Mouse (Mus musculus): ENCODE data around the gene H2-K1. TPM values are rescaled to one million over a fixed set of nuclear protein-coding genes. Genes with fewer than 3 reads are reported as not detected.

H2-K1 gene
- total and polyA plus RNA-seq, 3 experiments: 1,734 to 2,472 (median 1,753) TPM

GRCm38 (mm10) chr17:34035517-34035916 is 35.4 kb upstream of the H2-K1 start:
- no peak for DNase-seq (ENCODE audit: extremely low read depth)
- H3K79me2 ChIP-seq (replicated peaks; ENCODE audit: control insufficient read depth, extremely low read depth, insufficient read depth, poor library complexity, severe bottlenecking): peaks cover 22% of the 10 kb centered on the region
- no peak for TF ChIP-seq MXI1 (IDR thresholded peaks at IDR 0.05; ENCODE audit: low read depth, low read length)
- no peak for TF ChIP-seq NRF1 (IDR thresholded peaks at IDR 0.05; ENCODE audit: low read depth, low read length)
- TF ChIP-seq RCOR1 (conservative IDR thresholded peaks at IDR 0.05; ENCODE audit: low read depth, low read length): no peak
- TF ChIP-seq USF1 (IDR thresholded peaks at IDR 0.05; ENCODE audit: low read depth, low read length): no peak
- no peak for TF ChIP-seq USF2 (conservative IDR thresholded peaks at IDR 0.05; ENCODE audit: low read depth, low read length)
- no peak for TF ChIP-seq E2F4 (IDR thresholded peaks at IDR 0.05; ENCODE audit: insufficient replicate concordance, low read depth, low read length)
- TF ChIP-seq POLR2A (IDR thresholded peaks at IDR 0.05; ENCODE audit: low read depth, low read length): no peak
- TF ChIP-seq CTCF (conservative IDR thresholded peaks at IDR 0.05 in 1 of 2, IDR thresholded peaks at IDR 0.05 in 1 of 2; ENCODE audit: low read depth in 2 of 2, low read length in 2 of 2): no peak
- no peak for TF ChIP-seq MYC (IDR thresholded peaks at IDR 0.05; ENCODE audit: low read depth, low read length)
- no peak for TF ChIP-seq SMC3 (IDR thresholded peaks at IDR 0.05; ENCODE audit: low read depth, low read length)
- no peak for TF ChIP-seq JUN (IDR thresholded peaks at IDR 0.05; ENCODE audit: insufficient read depth, low read depth, low read length)
- TF ChIP-seq JUND (conservative IDR thresholded peaks at IDR 0.05; ENCODE audit: low read depth, low read length): no peak
- TF ChIP-seq TBP (conservative IDR thresholded peaks at IDR 0.05; ENCODE audit: low read depth, low read length): no peak
- H3K9ac ChIP-seq (ENCODE audit: insufficient read depth, low read depth): no peak overlapping the region
- no peak overlapping the region for H3K27ac ChIP-seq (ENCODE audit: insufficient read depth, low read depth)
- H3K27me3 ChIP-seq (replicated peaks): no peaks in the 10 kb centered on the region
- H3K36me3 ChIP-seq (replicated peaks in 1 of 2; ENCODE audit: control insufficient read depth in 1 of 2, insufficient read depth in 1 of 2, low read length in 1 of 2): peaks cover 34 to 68% of the 10 kb centered on the region in 2 experiments
- in situ Hi-C loops (cut with MboI; ENCODE audit: low pct_ligation_motif_present, low pct_unique_long_range_greater_than_20kb, low sequenced_read_pairs) (no loop called here), dilution Hi-C loops (cut with MboI; ENCODE audit: extremely low pct_ligation_motif_present, extremely low pct_unique_long_range_greater_than_20kb, low sequenced_read_pairs) (no loop called here)
- H3K4me2 ChIP-seq (ENCODE audit: insufficient read depth, low read depth, poor library complexity, severe bottlenecking): no peak overlapping the region
- H3K4me3 ChIP-seq (replicated peaks in 1 of 3; ENCODE audit: low read depth in 2 of 3, low read length in 2 of 3, poor library complexity in 1 of 3): no peak overlapping the region
- H3K9me3 ChIP-seq (replicated peaks; ENCODE audit: low read length): no peaks in the 10 kb centered on the region
- H3K4me1 ChIP-seq (ENCODE audit: control insufficient read depth in 1 of 2, insufficient read depth in 2 of 2): peaks cover 8 to 26% of the 10 kb centered on the region in 2 experiments

GRCm38 (mm10) chr17:34034064-34034463 is 33.9 kb upstream of the H2-K1 start:
- Histone ChIP-seq H3K79me2 (replicated peaks; ENCODE audit: control insufficient read depth, extremely low read depth, insufficient read depth, poor library complexity, severe bottlenecking) (peaks cover 32% of the 10 kb centered on the region), H3K27me3 (replicated peaks) (no peaks in the 10 kb centered on the region), H3K4me3 (replicated peaks in 1 of 3; ENCODE audit: low read depth in 2 of 3, low read length in 2 of 3, poor library complexity in 1 of 3) (no peak overlapping the region), H3K9me3 (replicated peaks; ENCODE audit: low read length) (no peaks in the 10 kb centered on the region), H3K9ac (ENCODE audit: insufficient read depth, low read depth) (no peak overlapping the region), H3K4me1 (ENCODE audit: control insufficient read depth in 1 of 2, insufficient read depth in 2 of 2) (peaks cover 13 to 33% of the 10 kb centered on the region in 2 experiments), H3K27ac (ENCODE audit: insufficient read depth, low read depth) (no peak overlapping the region), H3K4me2 (ENCODE audit: insufficient read depth, low read depth, poor library complexity, severe bottlenecking) (no peak overlapping the region), H3K36me3 (replicated peaks in 1 of 2; ENCODE audit: control insufficient read depth in 1 of 2, insufficient read depth in 1 of 2, low read length in 1 of 2) (peaks cover 45 to 71% of the 10 kb centered on the region in 2 experiments)
- peak; percentile 87 for DNase-seq (ENCODE audit: extremely low read depth)
- in situ Hi-C loops (cut with MboI; ENCODE audit: low pct_ligation_motif_present, low pct_unique_long_range_greater_than_20kb, low sequenced_read_pairs) (no loop called here), dilution Hi-C loops (cut with MboI; ENCODE audit: extremely low pct_ligation_motif_present, extremely low pct_unique_long_range_greater_than_20kb, low sequenced_read_pairs) (no loop called here)
- TF ChIP-seq POLR2A (IDR thresholded peaks at IDR 0.05; ENCODE audit: low read depth, low read length): no peak
- no peak for TF ChIP-seq EP300 (IDR thresholded peaks at IDR 0.05; ENCODE audit: low read length)
- no peak for TF ChIP-seq POLR2AphosphoS2 (IDR thresholded peaks at IDR 0.05; ENCODE audit: low read depth, low read length)
- TF ChIP-seq JUN (IDR thresholded peaks at IDR 0.05; ENCODE audit: insufficient read depth, low read depth, low read length): no peak
- no peak for TF ChIP-seq MXI1 (IDR thresholded peaks at IDR 0.05; ENCODE audit: low read depth, low read length)
- no peak for TF ChIP-seq UBTF (IDR thresholded peaks at IDR 0.05; ENCODE audit: low read depth, low read length)
- peak; percentile 51 for TF ChIP-seq SMC3 (IDR thresholded peaks at IDR 0.05; ENCODE audit: low read depth, low read length)
- TF ChIP-seq MYC (IDR thresholded peaks at IDR 0.05; ENCODE audit: low read depth, low read length): no peak
- TF ChIP-seq ZC3H11A (IDR thresholded peaks at IDR 0.05; ENCODE audit: low read depth, low read length): no peak
- no peak for TF ChIP-seq TCF12 (IDR thresholded peaks at IDR 0.05; ENCODE audit: low read depth, low read length)
- TF ChIP-seq RAD21 (IDR thresholded peaks at IDR 0.05; ENCODE audit: low read depth, low read length): peak; percentile 36
- no peak for TF ChIP-seq E2F4 (IDR thresholded peaks at IDR 0.05; ENCODE audit: insufficient replicate concordance, low read depth, low read length)
- peak; percentile 59 to 78 for TF ChIP-seq CTCF (conservative IDR thresholded peaks at IDR 0.05 in 1 of 2, IDR thresholded peaks at IDR 0.05 in 1 of 2; ENCODE audit: low read depth in 2 of 2, low read length in 2 of 2)
- peak; percentile 35; the same call in 1 of the 2 replicates for TF ChIP-seq MAX (IDR thresholded peaks at IDR 0.05; ENCODE audit: low read length)
- no peak for TF ChIP-seq TBP (conservative IDR thresholded peaks at IDR 0.05; ENCODE audit: low read depth, low read length)
- no peak for TF ChIP-seq SIN3A (IDR thresholded peaks at IDR 0.05; ENCODE audit: low read length)
- TF ChIP-seq CHD1 (IDR thresholded peaks at IDR 0.05; ENCODE audit: low read depth, low read length): no peak
- no peak for TF ChIP-seq KAT2A (IDR thresholded peaks at IDR 0.05; ENCODE audit: insufficient replicate concordance, low read length)
- TF ChIP-seq IRF4 (IDR thresholded peaks at IDR 0.05; ENCODE audit: low read depth, low read length): 0 out of 2 replicates have a peak, but pooled peaks have one; percentile 10
- no peak for TF ChIP-seq MAZ (IDR thresholded peaks at IDR 0.05; ENCODE audit: low read depth, low read length)
- no peak for TF ChIP-seq ZKSCAN1 (IDR thresholded peaks at IDR 0.05; ENCODE audit: borderline replicate concordance, low read depth, low read length)
- TF ChIP-seq PAX5 (IDR thresholded peaks at IDR 0.05; ENCODE audit: low read length): no peak
- no peak for TF ChIP-seq ELF1 (IDR thresholded peaks at IDR 0.05; ENCODE audit: low read depth, low read length)
- TF ChIP-seq GABPA (IDR thresholded peaks at IDR 0.05; ENCODE audit: insufficient replicate concordance, low read depth, low read length): no peak
- TF ChIP-seq MEF2A (IDR thresholded peaks at IDR 0.05; ENCODE audit: borderline replicate concordance, low read depth, low read length): no peak
- TF ChIP-seq RCOR1 (conservative IDR thresholded peaks at IDR 0.05; ENCODE audit: low read depth, low read length): no peak
- no peak; the same call in 1 of the 2 replicates for TF ChIP-seq ETS1 (conservative IDR thresholded peaks at IDR 0.05; ENCODE audit: low read depth, low read length)
